Mouse (Mus musculus) adrenal gland, adult (tissue): ENCODE results near the gene Rgs17.
"Not testable (repeated sequence)": the region's sequence is repeated elsewhere in the genome, so short reads cannot be mapped to it uniquely, and the experiment has no call there.

Experiments
- DNase-seq, 2 experiments: peaks; one replicate each; pipeline ENCODE4 v3.0.0; 2022 to 2023; ENCODE audit warnings: low spot score in 1 of 2; ENCODE audit not compliant: inconsistent age in 2 of 2

Gene Rgs17

GRCm38 (mm10) chr10:5922294-5922828 is at the start of gene Rgs17:
Rgs17 (minus strand) TSS chr10:5922400.
- peak; percentile 48 to 68 for DNase-seq

GRCm38 (mm10) chr10:5967655-5968054 is 45.5 kb upstream of the Rgs17 start:
- DNase-seq, result no peak

GRCm38 (mm10) chr10:5953787-5954186 is 31.6 kb upstream of the Rgs17 start:
- not testable (repeated sequence) for DNase-seq

- no peak for DNase-seq
Measured at GRCm38 (mm10) chr10:5924261-5924660, 2.1 kb upstream of the Rgs17 start.

DNA sequence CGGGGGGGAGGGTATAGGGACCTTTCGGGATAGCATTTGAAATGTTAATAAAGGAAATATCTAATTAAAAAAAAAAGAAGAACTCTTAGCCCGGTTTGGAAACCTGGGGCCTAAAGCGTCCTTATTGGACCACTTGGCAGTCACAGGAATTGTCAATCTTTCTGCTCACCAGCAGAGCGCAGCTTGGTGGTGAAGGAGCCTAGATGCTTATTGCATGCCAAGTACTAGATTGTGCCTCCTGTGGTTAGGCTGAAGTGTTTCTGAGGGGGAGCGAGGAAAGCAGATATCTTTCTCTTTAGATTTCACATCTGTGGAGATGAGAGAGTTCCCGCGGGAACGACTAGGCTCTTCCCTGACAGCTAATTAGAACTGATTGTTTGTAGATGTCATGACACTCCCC is 896 bp upstream of the Rgs17 start:
- no peak for DNase-seq

DNA sequence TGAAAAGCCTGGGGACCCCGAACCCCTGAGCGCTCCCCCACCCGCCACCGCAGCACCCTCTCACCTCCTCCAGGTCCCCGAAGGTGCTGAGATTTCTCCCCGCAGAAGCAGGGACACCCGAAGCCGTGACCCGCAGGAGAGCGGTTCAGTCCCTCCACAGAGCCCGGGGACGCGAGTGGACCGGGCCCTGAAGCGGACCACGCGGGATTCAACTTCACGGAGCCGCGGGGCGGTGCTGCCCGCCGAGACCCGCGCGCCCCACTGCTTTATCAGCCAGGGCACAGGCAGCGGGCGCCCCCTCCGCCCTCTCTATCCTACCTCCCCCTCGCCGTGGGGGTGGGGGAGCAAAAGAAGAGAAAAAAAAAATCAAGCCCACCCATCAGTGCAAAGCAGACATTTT is 429 bp downstream of the Rgs17 start:
- DNase-seq, result no peak

DNA sequence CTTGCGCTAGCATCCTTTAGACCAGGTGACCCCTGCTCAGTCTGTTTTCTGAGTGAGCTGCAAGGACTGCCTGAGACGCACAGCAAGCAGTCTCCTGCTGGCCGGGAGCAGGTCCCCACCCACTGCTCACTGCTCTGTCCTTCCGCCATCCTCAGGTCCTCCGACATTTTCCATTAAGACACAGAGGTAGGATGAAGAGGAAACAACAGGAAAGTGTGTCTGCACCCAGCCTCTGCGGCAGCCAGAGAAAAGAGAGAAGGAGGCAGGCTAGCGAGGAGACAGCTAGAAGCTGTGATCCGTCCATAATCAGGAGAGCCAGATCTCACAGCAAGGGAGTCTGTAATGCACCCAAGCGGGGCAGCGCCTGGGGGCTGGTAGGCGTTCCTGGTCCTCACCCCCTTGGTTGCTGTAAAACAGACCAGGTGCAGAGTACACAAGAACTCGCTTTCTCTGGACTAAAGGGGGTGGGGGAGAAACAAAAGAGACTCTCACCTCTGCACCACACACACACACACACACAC is 1.1 kb downstream of the Rgs17 start:
- DNase-seq, result peak in 1 of 2 experiments; percentile 39

DNA sequence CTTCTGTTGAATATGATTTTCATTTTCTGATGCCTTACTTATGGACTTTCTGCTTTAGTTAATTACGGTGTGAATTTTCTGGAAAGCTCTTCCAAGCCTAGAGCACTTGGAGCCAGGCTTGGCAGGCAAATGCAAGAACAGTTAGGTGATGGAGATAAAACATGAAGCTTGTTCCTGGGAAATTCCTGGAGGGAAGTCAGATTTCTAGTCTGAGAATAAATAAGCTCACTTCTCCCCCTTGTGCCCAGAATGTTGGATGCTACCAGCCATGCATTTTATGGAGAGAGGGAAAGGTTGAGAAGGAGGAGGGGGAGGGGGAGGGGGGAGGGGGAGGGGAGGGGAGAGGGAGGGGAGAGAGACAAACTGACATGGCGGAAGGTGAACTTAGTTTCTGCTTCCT is 17.8 kb downstream of the Rgs17 start:
- no peak for DNase-seq

DNA sequence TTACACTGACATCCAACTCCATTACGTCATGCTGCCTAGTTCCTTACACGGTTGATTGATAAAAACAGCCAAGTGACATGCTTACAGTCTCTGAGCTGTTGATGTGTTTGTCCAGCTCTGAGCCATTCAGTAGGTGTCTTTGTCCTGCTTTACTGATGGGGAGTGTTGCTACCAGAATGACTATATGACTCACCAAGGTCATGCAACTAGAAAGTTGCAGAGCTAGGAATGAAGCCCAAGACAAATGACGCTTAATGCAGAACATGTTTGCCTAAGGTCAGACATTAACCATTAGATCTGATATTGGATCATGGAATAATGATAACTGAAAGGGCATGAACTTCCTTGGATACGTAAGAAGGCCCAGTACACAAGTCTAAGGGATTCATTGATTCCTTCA is 20.4 kb downstream of the Rgs17 start:
- no peak for DNase-seq

- DNase-seq, result no peak
Measured at GRCm38 (mm10) chr10:5900731-5901130, 21.5 kb downstream of the Rgs17 start.

DNA sequence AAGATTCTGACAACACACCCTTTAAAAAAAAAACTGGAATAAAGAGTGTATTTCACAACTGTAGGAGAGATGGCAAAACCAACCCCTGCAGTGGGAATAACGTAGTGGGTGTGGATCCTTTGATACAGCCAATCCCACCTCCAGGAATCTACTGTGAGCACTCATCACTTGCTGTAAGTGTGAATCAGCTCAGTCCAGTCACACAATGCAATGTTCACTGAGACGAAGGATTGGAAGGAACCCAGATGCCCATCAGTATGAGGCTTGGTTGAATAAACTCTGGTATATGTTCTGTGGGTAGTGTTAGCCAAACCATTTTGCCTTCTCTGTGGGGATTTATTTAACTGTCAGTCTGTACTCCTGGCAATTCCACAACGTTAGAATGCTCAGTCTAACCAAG is 45.1 kb downstream of the Rgs17 start:
- no peak for DNase-seq

GRCm38 (mm10) chr10:5871081-5871480 is 51.1 kb downstream of the Rgs17 start:
- DNase-seq, result no peak

- no peak for DNase-seq
Measured at GRCm38 (mm10) chr10:5867981-5868552, 54.1 kb downstream of the Rgs17 start.

GRCm38 (mm10) chr10:5865996-5866395 is 56.2 kb downstream of the Rgs17 start:
- no peak for DNase-seq

- DNase-seq, result no peak
Measured at GRCm38 (mm10) chr10:5862669-5863068, 59.5 kb downstream of the Rgs17 start.

DNA sequence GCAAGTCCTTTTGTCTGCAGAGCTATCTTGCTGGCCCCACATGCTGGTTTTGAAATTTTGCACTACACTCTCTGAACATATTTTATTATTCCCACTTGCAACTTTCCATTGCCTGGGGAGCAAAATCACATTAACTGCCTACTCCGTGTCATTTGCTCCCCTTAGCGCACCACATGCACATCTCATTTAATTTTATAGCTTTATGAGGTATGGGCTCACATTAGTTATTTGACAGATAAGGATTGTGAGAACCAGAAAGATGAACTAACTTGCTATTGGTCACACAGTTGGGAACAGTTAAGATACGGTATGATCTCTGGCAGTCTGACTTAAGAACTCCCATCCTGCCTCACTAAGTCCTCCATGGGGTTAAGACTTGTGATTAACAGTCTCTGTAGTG is 61.4 kb downstream of the Rgs17 start:
- DNase-seq, result no peak

DNA sequence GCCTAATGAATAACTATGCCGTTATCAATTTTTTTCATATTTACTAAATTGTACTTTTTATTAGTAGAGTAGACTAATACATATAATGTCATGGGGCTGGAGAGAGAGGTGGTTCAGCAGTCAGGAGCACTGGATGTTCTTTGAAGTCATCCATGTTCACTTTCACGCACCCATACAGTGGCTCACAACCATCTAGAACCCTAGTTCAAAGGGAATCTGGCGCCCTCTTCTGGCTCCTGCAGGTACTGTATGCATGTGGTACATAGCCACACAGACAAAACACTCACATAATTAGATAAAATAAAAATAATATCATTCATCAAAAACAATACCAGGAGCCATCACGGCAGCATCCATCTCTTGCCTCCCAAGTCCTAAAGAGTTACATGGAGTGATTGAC is 62.5 kb downstream of the Rgs17 start:
- no peak for DNase-seq

- no peak for DNase-seq
Measured at GRCm38 (mm10) chr10:5857996-5858549, 64.1 kb downstream of the Rgs17 start.

- DNase-seq, result no peak
Measured at GRCm38 (mm10) chr10:5853290-5853868, 68.8 kb downstream of the Rgs17 start.

GRCm38 (mm10) chr10:5846939-5847338 is 75.3 kb downstream of the Rgs17 start:
- DNase-seq, result peak in 1 of 2 experiments; percentile 30

- peak; percentile 20 to 70 for DNase-seq
Measured at GRCm38 (mm10) chr10:5841369-5841768, 80.8 kb downstream of the Rgs17 start.

GRCm38 (mm10) chr10:5826336-5827025 is 95.7 kb downstream of the Rgs17 start:
- DNase-seq, result peak in 1 of 2 experiments; percentile 18
